Mouse (Mus musculus): Measurements from ENCODE around the gene Ddx3y. TPM values are rescaled to one million over a fixed set of nuclear protein-coding genes. Genes with fewer than 3 reads are reported as not detected.

Ddx3y gene
- 13.9 and 21.7 TPM in 2 replicates for polyA plus RNA-seq (2014; fragmentation: Nextera tagmentation; extraction: Ambion mirVana)

DNA sequence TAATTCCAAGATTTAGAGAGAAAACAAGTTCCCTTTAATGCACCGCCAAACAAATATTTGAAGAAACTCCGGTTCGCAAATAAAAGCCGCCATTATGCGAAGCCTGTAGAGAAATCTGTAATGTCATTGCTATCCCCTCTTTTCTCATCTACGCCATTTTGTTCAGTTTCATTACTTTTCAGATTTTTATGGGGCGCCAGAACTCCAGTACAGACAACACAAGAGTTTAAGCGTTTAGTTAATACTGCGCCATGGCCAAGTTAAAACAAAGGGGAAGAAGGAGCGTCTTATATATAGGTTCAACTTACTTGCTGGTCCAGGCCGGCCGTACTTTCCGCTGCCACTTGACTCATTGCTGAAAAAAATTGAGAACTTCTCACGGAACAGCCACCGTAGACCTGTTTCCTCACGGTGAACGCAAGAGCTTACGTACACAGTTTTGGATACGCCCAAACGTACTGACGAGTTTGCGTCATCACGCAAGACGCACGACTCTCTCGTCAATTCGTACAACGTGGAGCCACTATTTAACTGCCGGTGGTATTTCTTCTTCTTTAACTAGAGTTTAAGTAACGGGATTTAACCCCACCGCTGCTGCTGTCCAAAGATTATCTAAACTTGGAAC lies at the start of gene Ddx3y:
Ddx3y (minus strand) TSS at position 459 of the 625 bp plus-strand sequence.
- ATAC-seq (replicated peaks; ENCODE audit: low FRiP score) (peak; percentile 89), DNase-seq (ENCODE audit: low spot score) (peak; percentile 69)
- Histone ChIP-seq H3K4me2 (ENCODE audit: low read depth, low read length, severe bottlenecking) (peak within 1 kb of the TSS; percentile 24; the same call in 1 of the 2 replicates), H3K27me3 (ENCODE audit: control insufficient read depth, insufficient read depth, low read length) (no peaks in the 10 kb centered on the region), H3K27ac (ENCODE audit: low read depth, low read length) (no peak within 1 kb of the TSS), H3K4me1 (replicated peaks; ENCODE audit: control insufficient read depth, insufficient read depth, low read length) (no peaks in the 10 kb centered on the region), H3K4me3 (ENCODE audit: low read depth, low read length) (peak within 1 kb of the TSS; percentile 35), H3K9me3 (ENCODE audit: control insufficient read depth, low read length) (no peaks in the 10 kb centered on the region), H3K36me3 (ENCODE audit: control insufficient read depth, insufficient read depth, low read length) (no peaks in the 10 kb centered on the region), H3K9ac (ENCODE audit: low read length) (peak within 1 kb of the TSS; percentile 37)
- WGBS = 3% methylated on average over 31 of the region's 31 CpGs

- Histone ChIP-seq H3K9ac (ENCODE audit: low read length) (no peak overlapping the region), H3K9me3 (ENCODE audit: control insufficient read depth, low read length) (no peaks in the 10 kb centered on the region), H3K4me3 (ENCODE audit: low read depth, low read length) (no peak overlapping the region), H3K36me3 (ENCODE audit: control insufficient read depth, insufficient read depth, low read length) (no peaks in the 10 kb centered on the region), H3K27me3 (ENCODE audit: control insufficient read depth, insufficient read depth, low read length) (no peaks in the 10 kb centered on the region), H3K4me1 (replicated peaks; ENCODE audit: control insufficient read depth, insufficient read depth, low read length) (no peaks in the 10 kb centered on the region), H3K27ac (ENCODE audit: low read depth, low read length) (no peak overlapping the region), H3K4me2 (ENCODE audit: low read depth, low read length, severe bottlenecking) (no peak overlapping the region)
- DNase-seq (ENCODE audit: low spot score) (no peak), ATAC-seq (replicated peaks; ENCODE audit: low FRiP score) (no peak)
Observed at GRCm38 (mm10) chrY:1293708-1294107, 7.3 kb upstream of the Ddx3y start.

DNA sequence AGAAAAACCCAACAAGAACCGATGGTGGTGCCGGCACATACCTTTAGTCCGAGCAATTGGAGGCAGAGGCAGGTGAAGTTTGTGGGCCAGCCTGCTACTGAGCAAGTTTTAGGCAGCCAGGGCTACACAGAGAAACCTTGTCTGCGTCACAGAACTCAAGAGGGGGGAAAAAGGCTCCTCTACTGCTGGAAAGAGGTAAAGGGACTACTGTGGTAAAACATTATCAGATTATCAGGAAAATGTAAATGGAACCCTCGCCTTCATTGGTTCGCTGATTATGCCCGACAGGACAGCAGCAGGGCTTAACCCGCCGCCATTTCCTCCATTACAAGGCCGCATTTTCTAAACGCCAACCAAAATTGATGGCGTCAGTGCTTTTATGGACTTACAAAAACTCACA lies 694 bp downstream of the Ddx3y start:
- Histone ChIP-seq H3K4me2 (ENCODE audit: low read depth, low read length, severe bottlenecking) (peak overlapping the region; percentile 24; the same call in 1 of the 2 replicates), H3K27me3 (ENCODE audit: control insufficient read depth, insufficient read depth, low read length) (no peaks in the 10 kb centered on the region), H3K9me3 (ENCODE audit: control insufficient read depth, low read length) (no peaks in the 10 kb centered on the region), H3K27ac (ENCODE audit: low read depth, low read length) (no peak overlapping the region), H3K4me3 (ENCODE audit: low read depth, low read length) (peak overlapping the region; percentile 35), H3K4me1 (replicated peaks; ENCODE audit: control insufficient read depth, insufficient read depth, low read length) (no peaks in the 10 kb centered on the region), H3K9ac (ENCODE audit: low read length) (peak overlapping the region; percentile 37), H3K36me3 (ENCODE audit: control insufficient read depth, insufficient read depth, low read length) (no peaks in the 10 kb centered on the region)
- 2% methylated on average over 11 of the region's 12 CpGs for WGBS
- no peak for DNase-seq (ENCODE audit: low spot score)
- 0 out of 2 replicates have a peak, but pooled peaks have one; percentile 39 for ATAC-seq (replicated peaks; ENCODE audit: low FRiP score)

DNA sequence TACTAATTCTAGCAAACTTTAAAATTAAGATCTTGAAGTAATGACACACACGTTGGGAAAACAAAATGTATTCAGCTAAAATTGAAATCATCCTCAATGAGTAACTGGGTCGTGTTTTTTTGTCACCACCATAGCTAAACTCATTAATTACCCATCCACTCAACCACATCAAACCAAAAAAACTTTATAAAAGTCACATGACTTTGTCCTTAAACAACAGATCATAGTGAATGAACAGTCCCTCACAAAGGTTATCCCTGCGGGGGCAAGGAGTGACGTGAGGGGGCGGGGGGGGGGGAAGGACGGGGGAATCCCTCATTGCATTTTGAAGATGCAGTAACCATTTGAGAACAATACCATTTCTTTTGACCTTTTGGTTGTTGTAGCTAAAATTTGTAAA lies 40.3 kb downstream of the Ddx3y start:
- no peak overlapping the region for H3K9ac ChIP-seq (ENCODE audit: low read length)
- no peak overlapping the region for H3K27ac ChIP-seq (ENCODE audit: low read depth, low read length)
- H3K9me3 ChIP-seq (ENCODE audit: control insufficient read depth, low read length) = no peaks in the 10 kb centered on the region
- no peaks in the 10 kb centered on the region for H3K36me3 ChIP-seq (ENCODE audit: control insufficient read depth, insufficient read depth, low read length)
- ATAC-seq (replicated peaks; ENCODE audit: low FRiP score) (no peak), DNase-seq (ENCODE audit: low spot score) (no peak)
- H3K4me3 ChIP-seq (ENCODE audit: low read depth, low read length) = no peak overlapping the region; the same call in 1 of the 2 replicates
- H3K4me2 ChIP-seq (ENCODE audit: low read depth, low read length, severe bottlenecking) = no peak overlapping the region
- WGBS = 36% methylated on average over 2 of the region's 6 CpGs
- no peaks in the 10 kb centered on the region for H3K27me3 ChIP-seq (ENCODE audit: control insufficient read depth, insufficient read depth, low read length)
- H3K4me1 ChIP-seq (replicated peaks; ENCODE audit: control insufficient read depth, insufficient read depth, low read length) = no peaks in the 10 kb centered on the region

GRCm38 (mm10) chrY:1245426-1245863 lies 41.0 kb downstream of the Ddx3y start, which contains the start of gene Uty:
Uty (minus strand) TSS chrY:1245759.
- DNase-seq (ENCODE audit: low spot score) (peak; percentile 53), ATAC-seq (replicated peaks; ENCODE audit: low FRiP score) (peak; percentile 99)
- peak within 1 kb of the TSS; percentile 29; the same call in 1 of the 2 replicates for H3K4me2 ChIP-seq (ENCODE audit: low read depth, low read length, severe bottlenecking)
- peak within 1 kb of the TSS; percentile 51 for H3K9ac ChIP-seq (ENCODE audit: low read length)
- no peaks in the 10 kb centered on the region for H3K4me1 ChIP-seq (replicated peaks; ENCODE audit: control insufficient read depth, insufficient read depth, low read length)
- peak within 1 kb of the TSS; percentile 38 for H3K4me3 ChIP-seq (ENCODE audit: low read depth, low read length)
- WGBS = 2% methylated on average over 21 of the region's 21 CpGs
- no peak within 1 kb of the TSS for H3K27ac ChIP-seq (ENCODE audit: low read depth, low read length)
- H3K9me3 ChIP-seq (ENCODE audit: control insufficient read depth, low read length) = no peaks in the 10 kb centered on the region
- no peaks in the 10 kb centered on the region for H3K27me3 ChIP-seq (ENCODE audit: control insufficient read depth, insufficient read depth, low read length)
- H3K36me3 ChIP-seq (ENCODE audit: control insufficient read depth, insufficient read depth, low read length) = no peaks in the 10 kb centered on the region

GRCm38 (mm10) chrY:1244940-1245339 lies 41.5 kb downstream of the Ddx3y start:
- no peak overlapping the region for H3K27ac ChIP-seq (ENCODE audit: low read depth, low read length)
- H3K36me3 ChIP-seq (ENCODE audit: control insufficient read depth, insufficient read depth, low read length) = no peaks in the 10 kb centered on the region
- no peaks in the 10 kb centered on the region for H3K4me1 ChIP-seq (replicated peaks; ENCODE audit: control insufficient read depth, insufficient read depth, low read length)
- no peak; the same call in 1 of the 2 replicates for ATAC-seq (replicated peaks; ENCODE audit: low FRiP score)
- H3K4me2 ChIP-seq (ENCODE audit: low read depth, low read length, severe bottlenecking) = peak overlapping the region; percentile 29; the same call in 1 of the 2 replicates
- H3K27me3 ChIP-seq (ENCODE audit: control insufficient read depth, insufficient read depth, low read length) = no peaks in the 10 kb centered on the region
- peak; percentile 34 for DNase-seq (ENCODE audit: low spot score)
- H3K9me3 ChIP-seq (ENCODE audit: control insufficient read depth, low read length) = no peaks in the 10 kb centered on the region
- H3K4me3 ChIP-seq (ENCODE audit: low read depth, low read length) = peak overlapping the region; percentile 38
- peak overlapping the region; percentile 51 for H3K9ac ChIP-seq (ENCODE audit: low read length)
- 0% methylated on average over 9 of the region's 9 CpGs for WGBS

DNA sequence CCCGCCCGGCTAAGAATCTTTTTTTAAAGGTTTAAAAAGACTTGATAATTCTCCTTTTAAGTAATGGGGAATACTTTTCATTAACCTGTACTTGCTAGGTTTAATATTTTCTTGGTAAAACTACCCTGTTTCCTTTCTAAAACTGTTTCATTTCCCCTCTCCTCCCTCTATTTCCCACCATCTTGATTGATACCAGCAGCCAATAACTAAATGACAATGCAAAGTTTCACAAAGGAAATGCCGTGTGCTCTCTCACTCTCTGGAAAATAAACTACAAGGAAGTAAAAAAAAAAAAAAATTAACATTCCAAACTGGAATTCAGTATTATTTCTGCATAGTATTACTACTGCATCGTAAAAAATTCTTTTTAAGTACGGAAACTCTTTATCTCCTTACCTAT lies 42.0 kb downstream of the Ddx3y start:
- Histone ChIP-seq H3K27me3 (ENCODE audit: control insufficient read depth, insufficient read depth, low read length) (no peaks in the 10 kb centered on the region), H3K4me1 (replicated peaks; ENCODE audit: control insufficient read depth, insufficient read depth, low read length) (no peaks in the 10 kb centered on the region), H3K4me3 (ENCODE audit: low read depth, low read length) (peak overlapping the region; percentile 38), H3K4me2 (ENCODE audit: low read depth, low read length, severe bottlenecking) (peak overlapping the region; percentile 29; the same call in 1 of the 2 replicates), H3K27ac (ENCODE audit: low read depth, low read length) (no peak overlapping the region), H3K9ac (ENCODE audit: low read length) (no peak overlapping the region), H3K36me3 (ENCODE audit: control insufficient read depth, insufficient read depth, low read length) (no peaks in the 10 kb centered on the region), H3K9me3 (ENCODE audit: control insufficient read depth, low read length) (no peaks in the 10 kb centered on the region)
- DNase-seq (ENCODE audit: low spot score) (no peak), ATAC-seq (replicated peaks; ENCODE audit: low FRiP score) (no peak)
- WGBS = 69% methylated on average over 5 of the region's 5 CpGs

GRCm38 (mm10) chrY:1220001-1220400 lies 66.4 kb downstream of the Ddx3y start:
- Histone ChIP-seq H3K27ac (ENCODE audit: low read depth, low read length) (no peak overlapping the region), H3K9ac (ENCODE audit: low read length) (no peak overlapping the region), H3K4me1 (replicated peaks; ENCODE audit: control insufficient read depth, insufficient read depth, low read length) (no peaks in the 10 kb centered on the region), H3K4me2 (ENCODE audit: low read depth, low read length, severe bottlenecking) (no peak overlapping the region), H3K9me3 (ENCODE audit: control insufficient read depth, low read length) (no peaks in the 10 kb centered on the region), H3K4me3 (ENCODE audit: low read depth, low read length) (no peak overlapping the region), H3K27me3 (ENCODE audit: control insufficient read depth, insufficient read depth, low read length) (no peaks in the 10 kb centered on the region), H3K36me3 (ENCODE audit: control insufficient read depth, insufficient read depth, low read length) (no peaks in the 10 kb centered on the region)
- 85% methylated on average over 7 of the region's 7 CpGs for WGBS
- DNase-seq (ENCODE audit: low spot score) (no peak), ATAC-seq (replicated peaks; ENCODE audit: low FRiP score) (no peak)
